Mouse (Mus musculus) lung, embryonic 16.5 days (tissue): ENCODE results near the gene Rnf224. TPM values are rescaled to one million over a fixed set of nuclear protein-coding genes. Genes with fewer than 3 reads are reported as not detected.
A peak's percentile ranks its signal among the peaks of the same experiment; 100 is the strongest.

Experiments
- ATAC-seq: fragments of 200-750 bp; cut with Nextera tagmentation; 2 replicates; pipeline ENCODE4 v1.8.0; 2017; ENCODE audit warnings: low read depth, mild to moderate bottlenecking, moderate library complexity
- H3K27ac ChIP-seq: fragments of 300-500 bp; sonication (generic); 2 replicates; pipeline ENCODE4 v1.5.1; 2014; ENCODE audit warnings: mild to moderate bottlenecking, control low read depth, low read length
- H3K27me3 ChIP-seq: fragments of 300-500 bp; sonication (generic); 2 replicates; pipeline ENCODE4 v1.6.1; 2014; ENCODE audit warnings: low read depth, low read length, mixed read lengths; ENCODE audit not compliant: control insufficient read depth, insufficient read depth
- H3K36me3 ChIP-seq: fragments of 300-500 bp; sonication (generic); 2 replicates; pipeline ENCODE4 v1.6.1; 2014; ENCODE audit warnings: low read length; ENCODE audit not compliant: control insufficient read depth, insufficient read depth
- H3K4me1 ChIP-seq: fragments of 300-500 bp; sonication (generic); replicated peaks from 2 replicates; pipeline ENCODE4 v1.6.1; 2014; ENCODE audit warnings: low read length, mixed read lengths; ENCODE audit not compliant: control insufficient read depth, insufficient read depth
- H3K4me2 ChIP-seq: fragments of 300-500 bp; sonication (generic); 2 replicates; pipeline ENCODE4 v1.6.1; 2014; ENCODE audit warnings: low read depth, low read length, control low read depth
- H3K4me3 ChIP-seq: fragments of 300-500 bp; sonication (generic); 2 replicates; pipeline ENCODE4 v1.5.1; 2014; ENCODE audit warnings: mild to moderate bottlenecking, low read length, control low read depth
- H3K9ac ChIP-seq: fragments of 300-500 bp; sonication (generic); 2 replicates; pipeline ENCODE4 v1.6.1; 2014; ENCODE audit warnings: low read length, control low read depth
- H3K9me3 ChIP-seq: fragments of 300-500 bp; sonication (generic); 2 replicates; pipeline ENCODE4 v1.6.1; 2016; ENCODE audit warnings: low read length; ENCODE audit not compliant: control insufficient read depth
- WGBS: fragments of 180-500 bp; shearing (Covaris S2); extraction: QIAGEN DNeasy Blood & Tissue Kit; methylation state at CpG from one replicate; pipeline ENCODE4 v1.1.7; 2014; 5-methylcytosine and 5-hydroxymethylcytosine counted together
- polyA plus RNA-seq: library from polyadenylated mRNA; unstranded; fragments of >200 nt; fragmentation: Nextera tagmentation; extraction: Ambion mirVana; gene quantifications from 2 replicates; pipeline ENCODE4 v1.2.1, GENCODE M21; 2015

Gene Rnf224
- polyA plus RNA-seq, 1 experiment from 2014 or later: not detected

- H3K9me3 ChIP-seq: no peaks in the 10 kb centered on the region
- H3K9ac ChIP-seq: no peak overlapping the region
- peaks cover 3% of the 10 kb centered on the region; the same call in 1 of the 2 replicates for H3K36me3 ChIP-seq
- no peak overlapping the region for H3K4me3 ChIP-seq
- H3K4me1 ChIP-seq: peaks cover 36% of the 10 kb centered on the region
- H3K27ac ChIP-seq: no peak overlapping the region
- H3K27me3 ChIP-seq: peaks cover 5% of the 10 kb centered on the region
- no peak overlapping the region for H3K4me2 ChIP-seq
- ATAC-seq: no peak
These were observed 30.7 kb upstream of the Rnf224 start for GRCm38 (mm10) chr2:25267241-25267640.

- peaks cover 3% of the 10 kb centered on the region; the same call in 1 of the 2 replicates for H3K36me3 ChIP-seq
- 35% methylated on average over 2 of the region's 2 CpGs for WGBS
- H3K27me3 ChIP-seq: peaks cover 5% of the 10 kb centered on the region
- peaks cover 39% of the 10 kb centered on the region for H3K4me1 ChIP-seq
- no peaks in the 10 kb centered on the region for H3K9me3 ChIP-seq
- H3K9ac ChIP-seq: no peak overlapping the region
- no peak for ATAC-seq
- H3K27ac ChIP-seq: no peak overlapping the region
- no peak overlapping the region for H3K4me2 ChIP-seq
- H3K4me3 ChIP-seq: no peak overlapping the region
These were observed 30.1 kb upstream of the Rnf224 start for GRCm38 (mm10) chr2:25266720-25267119.

GRCm38 (mm10) chr2:25265897-25266656 lies 29.5 kb upstream of the Rnf224 start:
- 0 out of 2 replicates have a peak overlapping the region, but pooled peaks have one; percentile 8 for H3K4me2 ChIP-seq
- peaks cover 5% of the 10 kb centered on the region for H3K27me3 ChIP-seq
- H3K27ac ChIP-seq: no peak overlapping the region
- peak overlapping the region; percentile 26; the same call in 1 of the 2 replicates for H3K9ac ChIP-seq
- peaks cover 34% of the 10 kb centered on the region for H3K4me1 ChIP-seq
- WGBS: 61% methylated on average over 6 of the region's 6 CpGs
- H3K4me3 ChIP-seq: no peak overlapping the region
- H3K36me3 ChIP-seq: peaks cover 3% of the 10 kb centered on the region; the same call in 1 of the 2 replicates
- no peaks in the 10 kb centered on the region for H3K9me3 ChIP-seq
- ATAC-seq: no peak

GRCm38 (mm10) chr2:25264851-25265250 lies 28.3 kb upstream of the Rnf224 start:
- Histone ChIP-seq H3K4me1 (peaks cover 32% of the 10 kb centered on the region), H3K9ac (no peak overlapping the region), H3K36me3 (peaks cover 2% of the 10 kb centered on the region; the same call in 1 of the 2 replicates), H3K4me2 (0 out of 2 replicates have a peak overlapping the region, but pooled peaks have one; percentile 10), H3K9me3 (no peaks in the 10 kb centered on the region), H3K27me3 (peaks cover 5% of the 10 kb centered on the region), H3K4me3 (no peak overlapping the region), H3K27ac (no peak overlapping the region)
- 66% methylated on average over 3 of the region's 3 CpGs for WGBS
- ATAC-seq: no peak

- peaks cover 5% of the 10 kb centered on the region for H3K27me3 ChIP-seq
- no peak overlapping the region for H3K4me2 ChIP-seq
- no peak for ATAC-seq
- H3K9me3 ChIP-seq: no peaks in the 10 kb centered on the region
- no peak overlapping the region for H3K9ac ChIP-seq
- H3K27ac ChIP-seq: no peak overlapping the region
- peaks cover 32% of the 10 kb centered on the region for H3K4me1 ChIP-seq
- H3K36me3 ChIP-seq: no peaks in the 10 kb centered on the region
- 65% methylated on average over 5 of the region's 5 CpGs for whole genome bisulfite sequencing
- H3K4me3 ChIP-seq: no peak overlapping the region
These were observed 27.7 kb upstream of the Rnf224 start for GRCm38 (mm10) chr2:25264286-25264660.

- 22% methylated on average over 12 of the region's 12 CpGs for WGBS
- H3K4me3 ChIP-seq: peak overlapping the region; percentile 89
- H3K36me3 ChIP-seq: no peaks in the 10 kb centered on the region
- no peak for ATAC-seq
- H3K27me3 ChIP-seq: peaks cover 5% of the 10 kb centered on the region
- no peak overlapping the region for H3K27ac ChIP-seq
- no peaks in the 10 kb centered on the region for H3K9me3 ChIP-seq
- peak overlapping the region; percentile 77 for H3K9ac ChIP-seq
- peaks cover 32% of the 10 kb centered on the region for H3K4me1 ChIP-seq
- H3K4me2 ChIP-seq: peak overlapping the region; percentile 98
These were observed 27.2 kb upstream of the Rnf224 start for GRCm38 (mm10) chr2:25263623-25264285.

- Histone ChIP-seq H3K36me3 (no peaks in the 10 kb centered on the region), H3K9me3 (no peaks in the 10 kb centered on the region), H3K4me2 (peak overlapping the region; percentile 98), H3K27ac (peak overlapping the region; percentile 27), H3K9ac (peak overlapping the region; percentile 77), H3K27me3 (peaks cover 5% of the 10 kb centered on the region), H3K4me1 (peaks cover 32% of the 10 kb centered on the region), H3K4me3 (peak overlapping the region; percentile 89)
- peak; percentile 18; the same call in 1 of the 2 replicates for ATAC-seq
- 1% methylated on average over 66 of the region's 82 CpGs for WGBS
These were observed 26.4 kb upstream of the Rnf224 start for GRCm38 (mm10) chr2:25262795-25263622.

GRCm38 (mm10) chr2:25262291-25262767 lies 25.7 kb upstream of the Rnf224 start, which contains the start of gene Tprn:
Tprn (plus strand) TSS chr2:25262618.
- Histone ChIP-seq H3K27me3 (peaks cover 5% of the 10 kb centered on the region), H3K9me3 (no peaks in the 10 kb centered on the region), H3K4me1 (peaks cover 32% of the 10 kb centered on the region), H3K36me3 (no peaks in the 10 kb centered on the region), H3K9ac (peak within 1 kb of the TSS; percentile 77), H3K4me3 (peak within 1 kb of the TSS; percentile 89), H3K4me2 (peak within 1 kb of the TSS; percentile 98), H3K27ac (peak within 1 kb of the TSS; percentile 27)
- peak; percentile 99 for ATAC-seq
- 0% methylated on average over 39 of the region's 39 CpGs for WGBS
